Mouse (Mus musculus): ENCODE results near the gene Ttll10. TPM values are rescaled to one million over a fixed set of nuclear protein-coding genes. Genes with fewer than 3 reads are reported as not detected.

The Ttll10 gene
- polyA plus RNA-seq, 1 experiment from 2014 or later = 0.36 TPM

DNA sequence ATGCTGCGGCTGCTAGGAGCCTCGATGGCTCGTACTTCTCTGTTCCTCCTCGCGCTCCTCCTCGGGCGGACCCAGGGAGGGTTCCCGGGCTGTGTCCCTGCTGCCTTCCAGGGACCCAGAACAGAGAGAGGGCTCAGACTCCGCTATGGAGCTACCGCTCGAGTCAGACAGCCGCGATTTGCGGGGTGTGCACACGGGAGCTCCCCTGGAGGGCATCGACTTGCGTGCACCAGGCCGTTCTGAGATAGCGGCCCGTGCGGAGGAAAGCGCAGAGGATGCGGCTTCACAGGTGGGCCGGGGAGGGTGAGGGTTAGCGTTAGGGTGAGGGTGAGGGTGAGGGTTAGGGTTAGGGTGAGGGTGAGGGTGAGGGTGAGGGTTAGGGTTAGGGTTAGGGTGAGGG lies 24.3 kb downstream of the Ttll10 start:
- H3K9ac ChIP-seq (ENCODE audit: low read depth, low read length) = no peak overlapping the region
- H3K4me3 ChIP-seq (ENCODE audit: low read depth, low read length) = peak overlapping the region; percentile 29
- H3K27ac ChIP-seq (ENCODE audit: low read depth, low read length) = no peak overlapping the region
- WGBS (ENCODE audit: insufficient replicate concordance) = 7% methylated on average over 25 of the region's 25 CpGs
- H3K27me3 ChIP-seq (ENCODE audit: control insufficient read depth, insufficient read depth, low read length) = peaks cover 29% of the 10 kb centered on the region
- no peak for ATAC-seq (replicated peaks; ENCODE audit: insufficient number of reproducible peaks, low FRiP score, low TSS enrichment)
- H3K4me2 ChIP-seq = peak overlapping the region; percentile 60
- no peaks in the 10 kb centered on the region for H3K9me3 ChIP-seq (replicated peaks; ENCODE audit: control insufficient read depth, low read length)
- H3K36me3 ChIP-seq (ENCODE audit: control insufficient read depth, insufficient read depth, low read length) = no peaks in the 10 kb centered on the region
- H3K4me1 ChIP-seq (ENCODE audit: control insufficient read depth, insufficient read depth, low read length) = peaks cover 15% of the 10 kb centered on the region

DNA sequence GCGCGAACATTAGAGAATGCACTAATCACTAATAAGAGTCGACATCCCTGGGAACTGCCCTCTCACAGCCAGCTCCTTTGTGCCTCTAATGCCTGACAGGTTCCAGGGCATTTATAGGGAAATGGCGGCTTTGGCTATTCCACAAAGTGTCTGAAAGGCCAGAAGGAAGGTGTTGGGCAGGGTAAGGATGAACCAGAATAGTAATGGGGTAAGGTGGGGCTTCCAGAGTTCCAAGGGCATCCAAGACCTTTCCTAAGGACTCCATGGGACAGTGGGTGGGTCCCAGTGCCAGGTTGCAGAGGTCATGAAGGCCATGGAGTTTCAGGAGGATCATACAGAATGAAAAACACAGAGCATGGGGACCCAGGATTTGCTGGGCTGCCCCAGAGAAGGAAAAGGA lies 24.9 kb downstream of the Ttll10 start:
- H3K4me1 ChIP-seq (ENCODE audit: control insufficient read depth, insufficient read depth, low read length) = peaks cover 15% of the 10 kb centered on the region
- H3K9ac ChIP-seq (ENCODE audit: low read depth, low read length) = no peak overlapping the region
- 67% methylated on average over 4 of the region's 4 CpGs for WGBS (ENCODE audit: insufficient replicate concordance)
- ATAC-seq (replicated peaks; ENCODE audit: insufficient number of reproducible peaks, low FRiP score, low TSS enrichment) = no peak
- H3K4me3 ChIP-seq (ENCODE audit: low read depth, low read length) = peak overlapping the region; percentile 29; the same call in 1 of the 2 replicates
- no peak overlapping the region for H3K4me2 ChIP-seq
- peaks cover 29% of the 10 kb centered on the region for H3K27me3 ChIP-seq (ENCODE audit: control insufficient read depth, insufficient read depth, low read length)
- H3K9me3 ChIP-seq (replicated peaks; ENCODE audit: control insufficient read depth, low read length) = no peaks in the 10 kb centered on the region
- no peak overlapping the region for H3K27ac ChIP-seq (ENCODE audit: low read depth, low read length)
- H3K36me3 ChIP-seq (ENCODE audit: control insufficient read depth, insufficient read depth, low read length) = no peaks in the 10 kb centered on the region

DNA sequence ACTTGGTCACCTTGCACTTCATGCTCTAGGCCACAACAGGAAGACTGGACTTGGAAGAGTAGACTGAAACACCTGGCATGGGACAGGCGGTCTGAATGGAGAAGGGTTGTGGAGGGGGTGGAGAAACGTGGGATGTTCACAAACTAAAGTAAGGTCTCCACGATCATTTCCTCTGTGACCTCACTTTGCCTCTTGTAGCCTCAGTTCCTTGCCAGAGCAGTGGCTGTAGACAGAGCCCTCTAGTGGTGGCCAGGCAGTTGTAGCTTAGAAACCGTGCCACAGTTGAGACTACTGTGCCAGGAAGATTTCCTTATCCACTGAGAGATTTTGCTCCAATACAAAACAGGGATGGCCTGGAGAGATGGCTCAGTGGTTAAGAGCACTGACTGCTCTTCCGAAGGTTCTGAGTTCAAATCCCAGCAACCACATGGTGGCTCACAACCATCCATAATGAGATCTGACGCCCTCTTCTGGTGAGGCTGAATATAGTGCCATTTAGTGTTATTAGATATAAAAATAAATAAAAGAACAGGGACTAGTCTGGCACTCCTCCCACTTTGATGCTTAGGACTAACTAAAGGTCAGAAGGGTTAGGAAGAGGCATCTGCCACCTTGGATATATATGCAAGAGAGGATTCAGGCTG lies 25.6 kb downstream of the Ttll10 start:
- no peak for ATAC-seq (replicated peaks; ENCODE audit: insufficient number of reproducible peaks, low FRiP score, low TSS enrichment)

DNA sequence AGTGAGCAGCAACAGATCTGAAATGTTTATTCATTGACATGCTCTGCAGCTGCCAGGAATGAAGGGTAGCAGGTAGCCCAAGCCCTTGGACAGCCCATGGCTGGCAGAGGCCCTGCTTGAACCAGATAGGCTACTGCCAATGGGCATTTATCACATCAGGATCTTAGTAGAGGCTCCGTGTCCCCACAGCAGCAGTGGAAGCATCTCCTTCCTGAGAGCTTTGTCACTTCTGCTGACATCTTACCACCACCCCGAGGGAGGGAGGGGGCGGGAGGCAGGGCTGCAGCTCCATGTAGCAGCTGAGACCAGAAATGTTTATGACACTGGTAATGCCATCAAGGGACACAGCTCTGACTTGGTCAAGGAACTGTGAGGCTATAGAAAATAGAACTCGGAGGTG lies 26.4 kb downstream of the Ttll10 start:
- Histone ChIP-seq H3K27ac (ENCODE audit: low read depth, low read length) (no peak overlapping the region), H3K4me1 (ENCODE audit: control insufficient read depth, insufficient read depth, low read length) (peaks cover 15% of the 10 kb centered on the region), H3K4me2 (no peak overlapping the region), H3K27me3 (ENCODE audit: control insufficient read depth, insufficient read depth, low read length) (peaks cover 27% of the 10 kb centered on the region), H3K4me3 (ENCODE audit: low read depth, low read length) (no peak overlapping the region), H3K9me3 (replicated peaks; ENCODE audit: control insufficient read depth, low read length) (no peaks in the 10 kb centered on the region), H3K9ac (ENCODE audit: low read depth, low read length) (no peak overlapping the region), H3K36me3 (ENCODE audit: control insufficient read depth, insufficient read depth, low read length) (0 out of 2 replicates have a peak, but pooled peaks cover 3% of the 10 kb centered on the region)
- 87% methylated on average over 4 of the region's 4 CpGs for WGBS (ENCODE audit: insufficient replicate concordance)
- no peak for ATAC-seq (replicated peaks; ENCODE audit: insufficient number of reproducible peaks, low FRiP score, low TSS enrichment)

More for the DNA sequence above, 25.6 kb downstream of the Ttll10 start:
- no peak overlapping the region for H3K4me2 ChIP-seq
- 46% methylated on average over 6 of the region's 6 CpGs for WGBS (ENCODE audit: insufficient replicate concordance)
- no peak overlapping the region for H3K4me3 ChIP-seq (ENCODE audit: low read depth, low read length)
- H3K4me1 ChIP-seq (ENCODE audit: control insufficient read depth, insufficient read depth, low read length) = peaks cover 15% of the 10 kb centered on the region
- peaks cover 29% of the 10 kb centered on the region for H3K27me3 ChIP-seq (ENCODE audit: control insufficient read depth, insufficient read depth, low read length)
- H3K27ac ChIP-seq (ENCODE audit: low read depth, low read length) = no peak overlapping the region
- H3K9me3 ChIP-seq (replicated peaks; ENCODE audit: control insufficient read depth, low read length) = no peaks in the 10 kb centered on the region
- H3K36me3 ChIP-seq (ENCODE audit: control insufficient read depth, insufficient read depth, low read length) = no peaks in the 10 kb centered on the region
- no peak overlapping the region for H3K9ac ChIP-seq (ENCODE audit: low read depth, low read length)

DNA sequence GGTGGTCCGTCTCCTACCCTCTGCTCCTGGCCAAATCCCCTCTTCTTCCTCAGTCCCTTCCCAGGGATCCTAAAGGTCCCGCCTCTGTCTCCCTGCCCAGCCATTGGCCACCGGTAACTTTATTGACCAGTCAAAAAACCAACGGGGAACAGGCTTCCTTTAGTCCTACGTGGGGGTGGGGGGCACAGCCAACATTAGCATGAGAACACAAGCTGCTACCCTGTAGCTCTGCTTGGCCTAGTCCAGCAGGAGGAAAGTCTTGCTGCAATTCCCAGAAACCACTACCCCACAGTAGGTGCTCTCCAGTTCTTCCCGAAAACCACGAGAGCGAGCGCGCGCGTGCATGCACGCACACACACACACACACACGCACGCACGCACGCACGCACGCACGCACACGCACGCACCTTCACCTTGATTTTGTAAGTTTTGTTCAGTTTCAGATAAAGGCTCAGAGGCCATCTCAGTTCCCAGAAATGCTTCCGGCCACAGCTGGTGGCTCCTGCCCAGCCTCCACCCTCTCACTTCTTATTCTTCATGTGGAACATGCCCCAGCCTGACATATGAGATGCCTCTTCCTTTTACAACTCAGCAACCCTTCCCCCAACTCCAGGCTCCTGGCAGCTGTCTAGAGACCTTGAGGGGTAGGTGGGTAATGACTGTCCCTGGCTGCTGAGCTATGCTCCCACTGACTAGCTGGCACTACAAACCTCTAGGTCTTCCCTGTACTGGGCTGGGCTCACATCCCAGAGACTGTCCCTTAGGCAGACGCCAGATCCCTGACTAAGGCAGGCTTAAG lies 27.4 kb downstream of the Ttll10 start:
- peak overlapping the region; percentile 73 for H3K9ac ChIP-seq (ENCODE audit: low read depth, low read length)
- 2% methylated on average over 24 of the region's 24 CpGs for WGBS (ENCODE audit: insufficient replicate concordance)
- H3K27me3 ChIP-seq (ENCODE audit: control insufficient read depth, insufficient read depth, low read length) = peaks cover 27% of the 10 kb centered on the region
- ATAC-seq (replicated peaks; ENCODE audit: insufficient number of reproducible peaks, low FRiP score, low TSS enrichment) = peak; percentile 73
- peak overlapping the region; percentile 57 for H3K4me3 ChIP-seq (ENCODE audit: low read depth, low read length)
- H3K27ac ChIP-seq (ENCODE audit: low read depth, low read length) = peak overlapping the region; percentile 91
- H3K36me3 ChIP-seq (ENCODE audit: control insufficient read depth, insufficient read depth, low read length) = 0 out of 2 replicates have a peak, but pooled peaks cover 4% of the 10 kb centered on the region
- peaks cover 15% of the 10 kb centered on the region for H3K4me1 ChIP-seq (ENCODE audit: control insufficient read depth, insufficient read depth, low read length)
- no peaks in the 10 kb centered on the region for H3K9me3 ChIP-seq (replicated peaks; ENCODE audit: control insufficient read depth, low read length)
- peak overlapping the region; percentile 60 for H3K4me2 ChIP-seq

DNA sequence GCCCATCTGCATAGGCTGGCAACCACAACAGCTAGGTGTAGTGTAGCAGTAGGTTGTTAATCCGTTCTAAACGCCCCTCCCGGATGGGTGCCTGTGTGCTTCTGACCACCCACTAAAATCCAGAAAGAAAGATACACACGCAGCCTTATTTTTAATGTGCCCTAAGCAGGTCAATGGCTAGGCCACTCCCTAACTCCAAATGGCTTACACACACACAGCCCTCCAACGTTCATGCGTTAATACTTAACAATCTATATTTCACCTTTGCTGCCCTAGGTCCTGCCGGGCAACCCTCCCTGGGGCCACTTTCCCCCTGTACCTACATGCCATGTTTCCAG lies 28.0 kb downstream of the Ttll10 start:
- H3K4me2 ChIP-seq = peak overlapping the region; percentile 60
- WGBS (ENCODE audit: insufficient replicate concordance) = 8% methylated on average over 7 of the region's 7 CpGs
- H3K36me3 ChIP-seq (ENCODE audit: control insufficient read depth, insufficient read depth, low read length) = 0 out of 2 replicates have a peak, but pooled peaks cover 4% of the 10 kb centered on the region
- peaks cover 23% of the 10 kb centered on the region for H3K27me3 ChIP-seq (ENCODE audit: control insufficient read depth, insufficient read depth, low read length)
- H3K9ac ChIP-seq (ENCODE audit: low read depth, low read length) = peak overlapping the region; percentile 73
- no peak for ATAC-seq (replicated peaks; ENCODE audit: insufficient number of reproducible peaks, low FRiP score, low TSS enrichment)
- H3K9me3 ChIP-seq (replicated peaks; ENCODE audit: control insufficient read depth, low read length) = no peaks in the 10 kb centered on the region
- H3K4me3 ChIP-seq (ENCODE audit: low read depth, low read length) = peak overlapping the region; percentile 57
- H3K4me1 ChIP-seq (ENCODE audit: control insufficient read depth, insufficient read depth, low read length) = peaks cover 17% of the 10 kb centered on the region
- peak overlapping the region; percentile 91 for H3K27ac ChIP-seq (ENCODE audit: low read depth, low read length)

DNA sequence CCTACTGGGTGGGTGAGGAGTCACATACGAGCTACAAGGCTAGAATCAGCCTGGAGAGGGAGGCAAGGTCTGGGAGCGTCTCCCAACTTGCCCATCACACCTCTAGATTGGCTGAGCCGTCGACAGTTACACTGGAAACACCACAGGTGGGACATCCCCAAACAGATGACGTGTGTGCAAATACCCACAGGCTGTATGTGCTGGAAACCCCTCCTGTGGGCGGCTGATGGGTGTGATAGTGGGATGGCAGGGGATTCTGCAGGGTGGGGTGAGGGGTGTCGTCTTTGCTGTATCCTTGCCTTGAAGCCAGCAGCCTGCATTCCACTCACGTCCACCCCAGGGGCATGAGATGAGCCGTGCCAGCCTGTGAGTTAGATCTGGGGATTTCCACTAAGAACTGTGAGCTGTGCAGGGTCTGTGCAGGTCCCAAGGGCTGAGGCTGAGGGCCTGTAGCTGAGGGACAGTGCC lies 28.5 kb downstream of the Ttll10 start:
- no peaks in the 10 kb centered on the region for H3K9me3 ChIP-seq (replicated peaks; ENCODE audit: control insufficient read depth, low read length)
- WGBS (ENCODE audit: insufficient replicate concordance) = 53% methylated on average over 9 of the region's 9 CpGs
- ATAC-seq (replicated peaks; ENCODE audit: insufficient number of reproducible peaks, low FRiP score, low TSS enrichment) = no peak
- H3K4me2 ChIP-seq = peak overlapping the region; percentile 60
- peak overlapping the region; percentile 57 for H3K4me3 ChIP-seq (ENCODE audit: low read depth, low read length)
- 0 out of 2 replicates have a peak, but pooled peaks cover 4% of the 10 kb centered on the region for H3K36me3 ChIP-seq (ENCODE audit: control insufficient read depth, insufficient read depth, low read length)
- no peak overlapping the region for H3K27ac ChIP-seq (ENCODE audit: low read depth, low read length)
- peaks cover 18% of the 10 kb centered on the region for H3K27me3 ChIP-seq (ENCODE audit: control insufficient read depth, insufficient read depth, low read length)
- peaks cover 22% of the 10 kb centered on the region for H3K4me1 ChIP-seq (ENCODE audit: control insufficient read depth, insufficient read depth, low read length)
- H3K9ac ChIP-seq (ENCODE audit: low read depth, low read length) = peak overlapping the region; percentile 73

DNA sequence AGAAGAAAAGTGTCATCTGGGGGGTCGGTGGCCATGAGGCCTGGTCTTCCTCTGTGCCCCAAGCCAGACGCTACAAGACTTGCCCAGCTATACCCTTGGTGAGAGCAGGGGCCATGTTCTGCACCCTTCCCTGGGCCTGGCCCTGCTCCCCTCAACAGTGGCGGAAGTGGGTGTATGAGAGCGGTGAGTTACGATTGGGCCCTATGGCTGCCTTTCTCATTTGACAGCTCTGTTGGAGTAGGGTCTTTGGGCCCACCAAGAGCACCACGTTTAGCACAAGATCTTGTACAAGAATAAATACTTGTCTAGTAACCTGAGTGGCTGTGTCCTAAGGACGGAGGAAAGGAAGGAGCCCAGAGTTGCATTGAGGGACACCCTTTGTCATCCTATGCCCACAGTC lies 30.6 kb downstream of the Ttll10 start:
- Histone ChIP-seq H3K9me3 (replicated peaks; ENCODE audit: control insufficient read depth, low read length) (no peaks in the 10 kb centered on the region), H3K27me3 (ENCODE audit: control insufficient read depth, insufficient read depth, low read length) (no peaks in the 10 kb centered on the region), H3K4me1 (ENCODE audit: control insufficient read depth, insufficient read depth, low read length) (peaks cover 22% of the 10 kb centered on the region), H3K4me2 (no peak overlapping the region), H3K36me3 (ENCODE audit: control insufficient read depth, insufficient read depth, low read length) (0 out of 2 replicates have a peak, but pooled peaks cover 4% of the 10 kb centered on the region), H3K27ac (ENCODE audit: low read depth, low read length) (no peak overlapping the region), H3K9ac (ENCODE audit: low read depth, low read length) (no peak overlapping the region), H3K4me3 (ENCODE audit: low read depth, low read length) (no peak overlapping the region)
- no peak for ATAC-seq (replicated peaks; ENCODE audit: insufficient number of reproducible peaks, low FRiP score, low TSS enrichment)
- WGBS (ENCODE audit: insufficient replicate concordance) = 84% methylated on average over 7 of the region's 7 CpGs
